Mouse (Mus musculus) forebrain, postnatal 0 days (tissue): ENCODE results near the gene Znhit3. TPM values are rescaled to one million over a fixed set of nuclear protein-coding genes. Genes with fewer than 3 reads are reported as not detected.

Source experiments
- ATAC-seq: fragments of 200-750 bp; cut with Nextera tagmentation; 2 replicates; pipeline ENCODE4 v1.8.0; 2017; ENCODE audit warnings: mild to moderate bottlenecking, moderate library complexity
- DNase-seq: peaks from one replicate; pipeline ENCODE4 v3.0.0-alpha.2; 2015
- H3K27ac ChIP-seq: fragments of 300-500 bp; sonication (generic); 2 replicates; pipeline ENCODE4 v1.5.1; 2014; ENCODE audit warnings: low read depth, mild to moderate bottlenecking, antibody characterized with exemption, low read length, moderate library complexity, mixed read lengths
- H3K27me3 ChIP-seq: fragments of 300-500 bp; sonication (generic); 2 replicates; pipeline ENCODE4 v1.6.1; 2014; ENCODE audit warnings: mild to moderate bottlenecking, low read length, mixed read lengths; ENCODE audit not compliant: insufficient read depth
- H3K36me3 ChIP-seq: fragments of 300-500 bp; sonication (generic); 2 replicates; pipeline ENCODE4 v1.6.1; 2014; ENCODE audit warnings: mild to moderate bottlenecking, moderate library complexity; ENCODE audit not compliant: insufficient read depth
- H3K4me1 ChIP-seq: fragments of 300-500 bp; sonication (generic); 2 replicates; pipeline ENCODE4 v1.6.1; 2014; ENCODE audit warnings: antibody characterized with exemption; ENCODE audit not compliant: insufficient read depth
- H3K4me2 ChIP-seq: fragments of 300-500 bp; sonication (generic); 2 replicates; pipeline ENCODE4 v1.6.1; 2014; ENCODE audit warnings: low read depth, mild to moderate bottlenecking, moderate library complexity
- H3K4me3 ChIP-seq: fragments of 300-500 bp; sonication (generic); 2 replicates; pipeline ENCODE4 v1.5.1; 2014; ENCODE audit warnings: low read depth, low read length, mixed read lengths
- H3K9ac ChIP-seq: fragments of 300-500 bp; sonication (generic); 2 replicates; pipeline ENCODE4 v1.6.1; 2014; ENCODE audit warnings: mild to moderate bottlenecking
- H3K9me3 ChIP-seq: fragments of 300-500 bp; sonication (generic); 2 replicates; pipeline ENCODE4 v1.6.1; 2016; ENCODE audit warnings: low read length
- CTCF ChIP-seq: sonication (generic); IDR thresholded peaks from 2 replicates; pipeline ENCODE4 v1.5.1; 2016; ENCODE audit warnings: antibody characterized with exemption, control low read depth, low read depth
- WGBS: fragments of 180-500 bp; shearing (Covaris S2); extraction: QIAGEN DNeasy Blood & Tissue Kit; methylation state at CpG from one replicate; pipeline ENCODE4 v1.1.7; 2014; 5-methylcytosine and 5-hydroxymethylcytosine counted together
- polyA plus RNA-seq: library from polyadenylated mRNA; unstranded; fragments of >200 nt; fragmentation: Nextera tagmentation; extraction: Ambion mirVana; gene quantifications from 2 replicates; pipeline ENCODE4 v1.2.1, GENCODE M21; 2015
- total RNA-seq: library from RNA; depleted of rRNA; stranded (reverse); fragments of >200 nt; gene quantifications from 2 replicates; pipeline ENCODE4 v1.2.3, GENCODE M21; 2014

Znhit3 gene
- total and polyA plus RNA-seq, 2 experiments from 2014 or later = 40.0 to 83.9 TPM

DNA sequence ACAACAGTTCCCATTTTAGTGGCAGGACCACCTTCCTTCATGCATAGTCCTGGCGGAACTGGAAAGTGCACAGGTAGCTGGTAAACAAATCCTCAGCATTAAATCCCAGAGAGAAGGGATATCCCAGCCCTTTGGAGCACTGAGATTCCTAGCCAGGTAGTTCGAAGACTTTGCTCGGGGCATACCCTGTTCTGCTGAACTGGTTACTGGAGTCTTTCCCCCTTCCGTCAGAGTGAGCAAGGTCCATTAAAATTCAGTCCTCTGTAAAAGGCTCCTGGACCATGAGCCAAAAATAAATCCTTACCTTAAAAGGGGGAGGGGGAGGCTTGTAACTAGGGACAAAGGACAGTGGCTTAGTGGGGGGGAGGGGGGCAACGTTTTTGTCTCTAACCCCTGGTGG is 43.0 kb upstream of the Znhit3 start:
- H3K4me1 ChIP-seq = peaks cover 8% of the 10 kb centered on the region; the same call in 1 of the 2 replicates
- no peak for TF ChIP-seq CTCF

DNA sequence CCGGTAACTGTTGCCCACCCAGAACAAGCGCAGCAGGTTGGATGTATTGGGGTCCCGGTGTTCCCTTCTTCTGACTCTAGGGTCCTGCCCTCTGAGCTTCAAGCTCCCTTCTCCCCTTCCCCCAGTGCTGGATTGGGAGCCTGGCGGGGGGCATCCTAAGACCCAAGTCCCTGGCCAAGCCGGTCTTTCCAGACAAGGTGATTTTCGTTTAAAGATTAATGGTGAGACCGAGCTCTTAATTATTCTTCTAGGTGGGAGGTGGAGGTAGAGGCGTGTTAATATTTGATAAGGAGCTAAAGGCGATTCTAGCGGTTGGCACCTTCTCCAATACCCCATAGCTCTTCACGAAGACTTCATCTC is 42.1 kb upstream of the Znhit3 start:
- H3K9ac ChIP-seq = 0 out of 2 replicates have a peak overlapping the region, but pooled peaks have one; percentile 40
- ATAC-seq = no peak
- 2% methylated on average over 11 of the region's 11 CpGs for WGBS

More for the DNA sequence above, 43.0 kb upstream of the Znhit3 start:
- 19% methylated on average over 5 of the region's 5 CpGs for WGBS
- DNase-seq = no peak
- Histone ChIP-seq H3K4me2 (no peak overlapping the region), H3K36me3 (no peaks in the 10 kb centered on the region), H3K4me3 (no peak overlapping the region), H3K27me3 (peaks cover 33% of the 10 kb centered on the region), H3K9ac (no peak overlapping the region), H3K27ac (no peak overlapping the region), H3K9me3 (no peaks in the 10 kb centered on the region)
- no peak for ATAC-seq

DNA sequence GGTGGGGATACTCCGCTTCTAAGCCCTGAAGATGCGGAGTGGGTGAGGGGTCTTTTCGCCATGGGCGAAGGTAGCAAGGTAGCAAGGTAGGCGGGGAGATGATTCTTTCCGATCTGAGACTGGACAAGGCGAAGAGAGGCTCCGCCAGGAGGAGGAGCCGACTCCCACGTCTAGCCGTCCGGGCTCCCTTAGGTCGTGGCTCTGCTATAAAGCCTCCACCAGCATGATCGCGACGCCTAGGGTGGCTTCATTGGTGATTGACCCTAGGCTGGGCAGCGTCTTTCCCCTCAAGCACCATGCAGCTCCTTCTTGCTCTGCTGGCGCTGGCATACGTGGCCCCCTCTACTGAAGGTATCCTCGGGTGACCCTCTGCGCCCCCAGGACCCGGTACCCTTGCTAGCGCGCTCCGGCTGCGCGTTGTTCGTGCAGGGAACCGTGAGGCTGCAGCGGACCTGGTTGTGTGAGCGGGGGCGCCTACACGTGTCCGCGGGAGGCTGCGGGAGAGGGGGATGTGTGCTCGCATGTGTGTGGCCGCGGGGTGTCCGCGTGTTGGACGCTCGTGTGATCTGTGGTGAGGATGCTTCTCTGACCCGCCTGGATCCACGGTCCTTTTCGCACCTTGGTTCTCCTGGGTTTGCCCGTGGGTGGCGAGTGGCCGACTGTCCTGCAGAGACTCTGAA is 41.6 kb upstream of the Znhit3 start, which contains the start of gene Car4:
Gene Car4, plus strand, starts transcription at position 196 of the 680 bp plus-strand sequence.
- peak within 1 kb of the TSS; percentile 40; the same call in 1 of the 2 replicates for H3K9ac ChIP-seq

More for the DNA sequence above, 42.1 kb upstream of the Znhit3 start:
- Histone ChIP-seq H3K4me2 (peak overlapping the region; percentile 63), H3K4me1 (peaks cover 8% of the 10 kb centered on the region; the same call in 1 of the 2 replicates), H3K27ac (no peak overlapping the region), H3K27me3 (peaks cover 33% of the 10 kb centered on the region), H3K9me3 (no peaks in the 10 kb centered on the region), H3K36me3 (no peaks in the 10 kb centered on the region), H3K4me3 (peak overlapping the region; percentile 34)
- DNase-seq = no peak
- TF ChIP-seq CTCF = no peak

DNA sequence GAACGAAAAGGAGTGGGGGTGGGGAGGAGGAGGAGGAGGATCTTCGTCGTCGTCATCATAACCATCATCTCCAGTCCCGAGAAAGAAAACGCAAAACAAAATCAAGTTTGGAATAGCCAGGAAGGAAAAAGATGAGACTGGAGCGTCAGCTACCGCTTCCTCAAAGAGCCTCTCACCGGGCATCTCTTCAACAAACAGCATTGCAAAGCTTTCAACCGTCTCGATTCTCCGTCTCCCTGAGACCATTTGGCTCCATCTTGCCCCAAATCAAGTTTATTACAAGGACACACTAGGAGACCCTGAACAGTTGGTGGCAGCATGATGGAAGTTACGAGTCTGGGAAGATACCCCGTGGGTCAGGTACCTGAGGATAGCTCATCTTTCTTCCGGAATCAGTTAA is 41.0 kb upstream of the Znhit3 start:
- DNase-seq (peak; percentile 25), ATAC-seq (no peak)
- Histone ChIP-seq H3K4me2 (peak overlapping the region; percentile 63), H3K9ac (no peak overlapping the region), H3K27ac (no peak overlapping the region), H3K36me3 (no peaks in the 10 kb centered on the region), H3K27me3 (peaks cover 33% of the 10 kb centered on the region), H3K4me1 (peaks cover 8% of the 10 kb centered on the region; the same call in 1 of the 2 replicates), H3K4me3 (peak overlapping the region; percentile 34), H3K9me3 (no peaks in the 10 kb centered on the region)
- WGBS = 10% methylated on average over 15 of the region's 15 CpGs
- TF ChIP-seq CTCF = no peak

More for the DNA sequence above, 41.6 kb upstream of the Znhit3 start, which contains the start of gene Car4:
- DNase-seq = peak; percentile 25
- no peak for TF ChIP-seq CTCF
- Histone ChIP-seq H3K9me3 (no peaks in the 10 kb centered on the region), H3K4me1 (peaks cover 8% of the 10 kb centered on the region; the same call in 1 of the 2 replicates), H3K27me3 (peaks cover 33% of the 10 kb centered on the region), H3K4me2 (peak within 1 kb of the TSS; percentile 63), H3K36me3 (no peaks in the 10 kb centered on the region), H3K4me3 (peak within 1 kb of the TSS; percentile 34), H3K27ac (no peak within 1 kb of the TSS)
- WGBS = under 1% methylated on average over 49 of the region's 49 CpGs
- ATAC-seq = no peak

DNA sequence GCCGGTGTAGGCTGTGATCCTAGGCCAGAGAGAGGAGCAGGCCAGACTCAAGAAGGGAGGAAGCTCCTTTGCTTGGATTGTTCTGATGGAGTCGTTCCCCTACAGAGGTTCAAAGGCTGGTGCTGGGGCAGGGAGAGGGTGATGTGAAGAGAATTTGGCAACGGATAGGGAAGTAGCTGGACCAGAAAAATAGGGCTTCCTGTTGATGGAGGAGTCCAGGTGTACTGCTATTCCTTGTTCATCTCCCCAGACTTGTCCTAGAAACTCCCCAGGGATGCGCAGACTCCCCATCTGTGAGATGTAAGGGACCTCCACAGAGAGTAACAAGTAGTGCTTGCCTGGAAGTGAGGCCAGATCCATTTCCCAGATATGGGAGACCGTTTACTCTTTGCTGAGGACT is 40.2 kb upstream of the Znhit3 start:
- H3K9me3 ChIP-seq = no peaks in the 10 kb centered on the region
- no peak overlapping the region for H3K4me3 ChIP-seq
- peaks cover 8% of the 10 kb centered on the region; the same call in 1 of the 2 replicates for H3K4me1 ChIP-seq
- no peak for DNase-seq
- peaks cover 33% of the 10 kb centered on the region for H3K27me3 ChIP-seq
- no peak for TF ChIP-seq CTCF
- no peak for ATAC-seq
- 38% methylated on average over 5 of the region's 5 CpGs for WGBS
- no peaks in the 10 kb centered on the region for H3K36me3 ChIP-seq
- no peak overlapping the region for H3K27ac ChIP-seq
- H3K9ac ChIP-seq = no peak overlapping the region
- H3K4me2 ChIP-seq = no peak overlapping the region

DNA sequence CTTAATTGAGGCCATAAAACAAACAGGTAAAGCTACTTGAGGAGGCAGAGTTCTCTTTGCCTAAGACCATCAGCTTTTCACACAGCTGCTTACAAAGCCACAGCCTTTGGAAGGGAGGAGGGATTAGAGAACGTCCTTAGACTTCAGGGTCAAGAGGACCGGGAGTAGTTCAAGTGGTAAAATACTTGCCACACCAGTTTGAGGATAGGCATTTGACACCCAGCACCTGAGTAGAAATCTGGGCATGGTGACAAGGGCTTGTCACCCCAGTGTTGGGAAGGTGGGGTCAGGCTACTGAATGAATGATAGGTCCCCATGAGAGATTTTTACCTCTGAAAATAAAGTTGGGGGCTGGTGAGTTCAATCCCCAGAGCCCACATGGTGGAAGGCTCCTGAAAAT is 36.4 kb upstream of the Znhit3 start:
- Histone ChIP-seq H3K9me3 (no peaks in the 10 kb centered on the region), H3K9ac (no peak overlapping the region), H3K36me3 (no peaks in the 10 kb centered on the region), H3K4me1 (peaks cover 4% of the 10 kb centered on the region; the same call in 1 of the 2 replicates), H3K27me3 (peaks cover 18% of the 10 kb centered on the region), H3K27ac (no peak overlapping the region), H3K4me2 (no peak overlapping the region), H3K4me3 (no peak overlapping the region)
- TF ChIP-seq CTCF = no peak
- WGBS = 31% methylated on average over 2 of the region's 2 CpGs
- no peak for DNase-seq
- ATAC-seq = no peak

DNA sequence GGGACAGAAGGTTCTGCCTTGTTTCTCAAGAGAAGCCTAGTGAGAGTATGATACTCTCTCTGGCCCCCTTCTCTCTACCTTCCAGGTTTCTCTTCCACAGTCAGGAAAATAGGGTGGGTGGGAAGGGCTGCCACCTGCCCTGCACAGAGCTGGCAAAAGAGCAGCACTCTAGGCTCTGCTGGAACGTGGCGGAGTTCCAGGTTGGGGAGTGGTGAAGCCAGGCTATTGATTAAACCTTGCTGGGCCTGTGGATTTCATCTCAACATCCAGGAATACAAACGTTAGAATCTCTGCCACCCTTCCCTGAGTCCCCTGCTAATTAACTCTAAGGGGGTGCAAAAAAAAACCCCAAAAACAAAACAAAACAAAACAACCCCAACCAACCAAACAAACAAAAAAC is 32.4 kb upstream of the Znhit3 start:
- ATAC-seq = no peak
- 17% methylated on average over 3 of the region's 3 CpGs for WGBS
- TF ChIP-seq CTCF = no peak
- Histone ChIP-seq H3K4me2 (no peak overlapping the region), H3K27ac (peak overlapping the region; percentile 45; the same call in 1 of the 2 replicates), H3K4me1 (no peaks in the 10 kb centered on the region), H3K9me3 (no peaks in the 10 kb centered on the region), H3K4me3 (no peak overlapping the region), H3K27me3 (no peaks in the 10 kb centered on the region), H3K36me3 (no peaks in the 10 kb centered on the region), H3K9ac (no peak overlapping the region)
- DNase-seq = no peak
